Mouse (Mus musculus) heart, embryonic 14.5 days (tissue): ENCODE data around the gene Mecom. TPM values are rescaled to one million over a fixed set of nuclear protein-coding genes. Genes with fewer than 3 reads are reported as not detected.

Source experiments
- ATAC-seq: fragments of 200-750 bp; cut with Nextera tagmentation; 2 replicates; pipeline ENCODE4 v1.8.0; 2017; ENCODE audit warnings: low read depth, moderate TSS enrichment; ENCODE audit not compliant: insufficient number of reproducible peaks, insufficient read depth, low FRiP score
- H3K27ac ChIP-seq, 2 experiments: fragments of 200-500 bp in 1 of 2; fragments of 300-500 bp in 1 of 2; sonication (generic) in 1 of 2; replicated peaks in 1 of 2; 2 replicates each; pipeline ENCODE4 v1.5.1; 2012 to 2014; ENCODE audit warnings: low read depth in 2 of 2, low read length in 2 of 2, control low read depth in 1 of 2, mild to moderate bottlenecking in 1 of 2, mixed read lengths in 1 of 2; ENCODE audit not compliant: control insufficient read depth in 1 of 2, insufficient read depth in 1 of 2
- H3K27me3 ChIP-seq: fragments of 300-500 bp; sonication (generic); 2 replicates; pipeline ENCODE4 v1.6.1; 2014; ENCODE audit warnings: mild to moderate bottlenecking, low read length, control low read depth; ENCODE audit not compliant: control insufficient read depth, insufficient read depth
- H3K36me3 ChIP-seq: fragments of 300-500 bp; sonication (generic); 2 replicates; pipeline ENCODE4 v1.6.1; 2014; ENCODE audit warnings: mild to moderate bottlenecking, control low read depth, low read length, mixed read lengths; ENCODE audit not compliant: control insufficient read depth, insufficient read depth
- H3K4me1 ChIP-seq, 2 experiments: fragments of 200-500 bp in 1 of 2; fragments of 300-500 bp in 1 of 2; sonication (generic) in 1 of 2; 2 replicates each; pipeline ENCODE4 v1.6.1; 2012 to 2014; ENCODE audit warnings: low read length in 2 of 2, control low read depth in 1 of 2, mixed read lengths in 1 of 2; ENCODE audit not compliant: control insufficient read depth in 2 of 2, insufficient read depth in 2 of 2
- H3K4me2 ChIP-seq: fragments of 300-500 bp; sonication (generic); 2 replicates; pipeline ENCODE4 v1.6.1; 2014; ENCODE audit warnings: mild to moderate bottlenecking, low read length
- H3K4me3 ChIP-seq, 2 experiments: fragments of 200-500 bp in 1 of 2; fragments of 300-500 bp in 1 of 2; sonication (generic) in 1 of 2; 2 replicates each; pipeline ENCODE4 v1.5.1; 2012 to 2014; ENCODE audit warnings: low read length in 2 of 2, mild to moderate bottlenecking in 2 of 2, control low read depth in 1 of 2, low read depth in 1 of 2, moderate library complexity in 1 of 2; ENCODE audit not compliant: control insufficient read depth in 1 of 2, insufficient read depth in 1 of 2
- H3K9ac ChIP-seq: fragments of 300-500 bp; sonication (generic); 2 replicates; pipeline ENCODE4 v1.6.1; 2014; ENCODE audit warnings: mild to moderate bottlenecking, low read length
- H3K9me3 ChIP-seq: fragments of 300-500 bp; sonication (generic); 2 replicates; pipeline ENCODE4 v1.6.1; 2016; ENCODE audit warnings: low read length, control low read depth; ENCODE audit not compliant: control insufficient read depth
- WGBS: fragments of 180-500 bp; shearing (Covaris S2); extraction: QIAGEN DNeasy Blood & Tissue Kit; methylation state at CpG from one replicate; pipeline ENCODE4 v1.1.7; 2014; 5-methylcytosine and 5-hydroxymethylcytosine counted together
- polyA plus RNA-seq: library from polyadenylated mRNA; unstranded; fragments of >200 nt; fragmentation: Nextera tagmentation; extraction: Ambion mirVana; gene quantifications from 2 replicates; pipeline ENCODE4 v1.2.1, GENCODE M21; 2014

Mecom gene
- polyA plus RNA-seq, 1 experiment from 2014 or later, result 23.0 TPM

DNA sequence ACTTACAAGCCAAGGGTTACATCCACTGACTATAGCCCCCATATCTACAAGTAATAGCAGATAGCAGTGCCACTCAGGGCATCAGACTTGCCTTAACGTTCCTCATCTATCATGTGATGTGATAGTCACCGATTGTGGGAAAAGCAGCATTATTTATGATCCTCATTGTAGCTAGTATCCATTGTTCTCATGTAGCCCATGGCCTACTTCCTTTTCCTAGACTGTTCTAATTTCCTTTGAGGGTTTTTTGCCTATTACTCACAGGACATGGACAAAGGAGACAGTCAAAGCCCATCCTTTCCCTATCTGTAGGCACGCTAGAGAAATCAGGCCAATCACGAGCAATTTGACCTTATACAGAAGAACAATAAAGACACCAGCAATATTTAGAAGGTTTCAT is 203.7 kb downstream of the Mecom start:
- Histone ChIP-seq H3K27ac (no peak overlapping the region), H3K27me3 (no peaks in the 10 kb centered on the region), H3K4me3 (no peak overlapping the region), H3K9me3 (no peaks in the 10 kb centered on the region), H3K9ac (no peak overlapping the region), H3K4me2 (no peak overlapping the region), H3K36me3 (no peaks in the 10 kb centered on the region), H3K4me1 (0 out of 4 replicates have a peak, but pooled peaks cover 0 to 2% of the 10 kb centered on the region in 2 experiments)
- no peak for ATAC-seq
- WGBS, result 68% methylated on average over 4 of the region's 4 CpGs

DNA sequence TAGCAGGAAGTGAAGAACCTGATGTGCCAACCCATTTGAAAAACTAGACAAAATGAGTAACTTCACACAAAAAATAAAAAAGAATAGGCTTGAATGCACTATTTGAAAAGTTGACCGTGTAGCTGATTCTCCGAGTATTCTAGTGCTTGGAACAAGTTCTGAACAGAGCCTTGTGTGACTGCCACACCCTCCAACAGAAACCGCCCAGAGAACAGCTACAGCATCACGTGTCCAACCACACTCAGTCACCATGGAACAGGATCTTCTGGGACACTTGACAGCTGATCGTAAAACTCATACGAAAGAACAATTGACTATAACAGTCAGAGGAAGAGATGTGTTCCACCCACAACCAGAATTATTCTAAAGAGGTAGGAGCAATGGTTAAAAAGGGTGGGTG is 215.5 kb downstream of the Mecom start:
- H3K4me3 ChIP-seq, result no peak overlapping the region
- WGBS, result 85% methylated on average over 6 of the region's 6 CpGs
- H3K4me2 ChIP-seq, result no peak overlapping the region
- no peaks in the 10 kb centered on the region for H3K27me3 ChIP-seq
- no peak overlapping the region for H3K9ac ChIP-seq
- no peaks in the 10 kb centered on the region for H3K36me3 ChIP-seq
- H3K27ac ChIP-seq, result no peak overlapping the region
- no peak for ATAC-seq
- no peaks in the 10 kb centered on the region for H3K4me1 ChIP-seq
- no peaks in the 10 kb centered on the region for H3K9me3 ChIP-seq

DNA sequence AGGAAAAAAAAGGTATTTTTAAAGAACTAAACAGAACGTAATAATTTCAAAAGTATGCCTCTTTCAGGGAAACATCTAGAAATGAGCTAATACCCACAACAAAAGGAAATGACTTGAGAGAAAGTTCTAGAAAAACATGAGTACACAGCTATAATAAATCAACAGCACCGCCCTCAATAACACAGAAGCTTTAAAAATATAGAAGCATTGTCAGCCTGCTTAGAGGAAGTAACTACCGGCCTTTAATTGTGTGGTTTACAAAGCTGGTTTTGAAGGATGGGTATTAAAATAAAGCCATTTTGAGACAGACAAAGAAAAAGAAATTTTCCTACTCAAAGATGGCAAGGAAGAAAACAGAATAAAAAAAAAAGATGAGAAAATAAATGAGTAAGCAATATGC is 217.3 kb downstream of the Mecom start:
- no peak overlapping the region for H3K9ac ChIP-seq
- no peak overlapping the region for H3K4me2 ChIP-seq
- H3K27ac ChIP-seq, result no peak overlapping the region
- 88% methylated on average over 3 of the region's 3 CpGs for WGBS
- no peaks in the 10 kb centered on the region for H3K36me3 ChIP-seq
- no peak overlapping the region for H3K4me3 ChIP-seq
- no peak for ATAC-seq
- H3K4me1 ChIP-seq, result no peaks in the 10 kb centered on the region
- H3K9me3 ChIP-seq, result no peaks in the 10 kb centered on the region
- H3K27me3 ChIP-seq, result no peaks in the 10 kb centered on the region

DNA sequence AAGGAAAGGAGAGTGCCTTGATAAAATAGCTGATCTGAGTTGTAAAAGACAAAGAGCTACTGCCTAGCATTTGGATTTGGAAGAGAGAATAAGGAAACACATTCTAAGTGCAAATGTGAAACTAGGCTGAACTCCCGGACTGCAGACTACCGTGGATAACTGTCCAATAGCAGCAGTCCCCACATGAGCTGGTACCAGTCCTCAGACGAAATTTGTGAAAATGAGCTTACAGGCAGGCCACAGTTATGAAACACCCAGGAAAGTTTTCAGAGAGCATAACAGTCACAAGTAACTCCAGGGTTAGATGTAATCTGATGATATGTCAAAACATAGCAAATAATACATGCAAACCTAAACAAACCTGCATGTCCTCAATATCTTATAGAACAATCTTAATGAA is 217.8 kb downstream of the Mecom start:
- H3K4me2 ChIP-seq, result no peak overlapping the region
- H3K27me3 ChIP-seq, result no peaks in the 10 kb centered on the region
- H3K4me1 ChIP-seq, result no peaks in the 10 kb centered on the region
- H3K9me3 ChIP-seq, result no peaks in the 10 kb centered on the region
- no peak overlapping the region for H3K27ac ChIP-seq
- no peak for ATAC-seq
- H3K4me3 ChIP-seq, result no peak overlapping the region
- 66% methylated on average over 3 of the region's 3 CpGs for WGBS
- no peaks in the 10 kb centered on the region for H3K36me3 ChIP-seq
- H3K9ac ChIP-seq, result no peak overlapping the region

DNA sequence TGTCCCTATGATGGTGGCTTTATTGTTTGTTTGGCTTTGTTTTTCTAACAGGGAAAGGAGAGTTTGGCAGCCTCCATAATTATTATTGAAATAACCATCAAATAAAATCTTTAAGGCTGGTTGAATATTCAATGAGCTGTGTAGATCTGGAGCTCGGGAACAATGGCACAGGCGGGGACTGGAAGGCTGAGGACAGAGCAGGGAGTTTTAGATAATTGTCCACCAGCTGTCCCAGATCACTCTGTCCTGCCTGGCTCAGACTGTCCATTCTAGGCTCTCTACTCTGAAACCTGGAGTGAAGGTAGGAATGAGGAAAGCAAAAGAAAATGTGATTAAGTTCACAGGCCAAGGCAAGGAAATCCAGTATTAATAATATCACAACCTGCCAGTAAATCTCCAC is 232.9 kb downstream of the Mecom start:
- 62% methylated on average over 2 of the region's 2 CpGs for whole genome bisulfite sequencing
- H3K4me3 ChIP-seq, result no peak overlapping the region
- H3K9ac ChIP-seq, result no peak overlapping the region
- no peaks in the 10 kb centered on the region for H3K36me3 ChIP-seq
- H3K4me1 ChIP-seq, result no peaks in the 10 kb centered on the region; a peak in 1 of 4 replicates
- H3K27ac ChIP-seq, result no peak overlapping the region
- no peaks in the 10 kb centered on the region for H3K27me3 ChIP-seq
- H3K4me2 ChIP-seq, result no peak overlapping the region
- ATAC-seq, result no peak
- H3K9me3 ChIP-seq, result no peaks in the 10 kb centered on the region

DNA sequence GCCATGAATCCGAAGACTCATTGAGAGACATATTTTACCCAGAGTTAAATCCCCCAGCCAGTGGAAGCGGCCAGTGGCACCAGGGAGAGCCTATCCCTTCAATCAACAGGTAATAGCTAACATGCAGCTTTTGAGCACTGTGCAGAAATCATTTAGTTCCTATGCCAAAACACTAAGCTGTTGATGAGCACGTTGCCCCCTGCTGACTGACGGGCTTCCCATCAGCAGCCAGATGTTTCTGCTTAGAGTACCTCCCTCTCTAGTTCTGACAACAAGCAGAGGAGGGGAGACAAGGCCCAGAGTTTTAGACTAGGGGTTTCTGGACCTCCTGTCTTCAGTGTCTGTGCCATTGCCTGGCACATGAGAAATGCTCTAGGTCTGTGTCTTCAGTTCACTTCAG is 239.7 kb downstream of the Mecom start:
- Histone ChIP-seq H3K9me3 (no peaks in the 10 kb centered on the region), H3K27ac (no peak overlapping the region), H3K9ac (no peak overlapping the region), H3K4me1 (peaks cover 4 to 5% of the 10 kb centered on the region in 2 experiments; a peak in 2 of 4 replicates), H3K27me3 (no peaks in the 10 kb centered on the region), H3K4me3 (no peak overlapping the region), H3K4me2 (no peak overlapping the region), H3K36me3 (no peaks in the 10 kb centered on the region)
- ATAC-seq, result no peak
- WGBS, result 48% methylated on average over 4 of the region's 4 CpGs

DNA sequence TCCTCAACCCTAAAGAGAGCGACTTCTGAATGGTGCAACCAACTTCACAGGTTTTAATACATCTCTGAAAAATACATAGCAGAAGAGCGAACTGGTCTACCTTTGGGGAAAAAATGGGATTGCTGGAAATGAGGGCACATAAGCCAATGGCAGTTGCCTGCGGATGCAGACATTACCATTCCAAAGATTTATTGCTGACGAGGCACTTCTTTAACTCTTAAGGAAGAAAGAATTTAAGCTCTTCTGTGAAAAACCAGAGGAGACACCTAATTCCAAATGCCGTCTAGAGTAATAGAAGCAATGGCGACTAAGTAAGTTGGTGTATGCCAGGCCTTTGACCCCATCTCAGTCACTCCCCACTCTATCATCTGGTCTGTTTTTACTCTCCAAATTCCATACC is 240.2 kb downstream of the Mecom start:
- Histone ChIP-seq H3K36me3 (no peaks in the 10 kb centered on the region), H3K4me2 (no peak overlapping the region), H3K9me3 (no peaks in the 10 kb centered on the region), H3K27ac (no peak overlapping the region), H3K4me3 (no peak overlapping the region), H3K27me3 (no peaks in the 10 kb centered on the region), H3K9ac (no peak overlapping the region), H3K4me1 (peaks cover 4 to 5% of the 10 kb centered on the region in 2 experiments; a peak in 2 of 4 replicates)
- ATAC-seq, result no peak
- 80% methylated on average over 6 of the region's 6 CpGs for WGBS

DNA sequence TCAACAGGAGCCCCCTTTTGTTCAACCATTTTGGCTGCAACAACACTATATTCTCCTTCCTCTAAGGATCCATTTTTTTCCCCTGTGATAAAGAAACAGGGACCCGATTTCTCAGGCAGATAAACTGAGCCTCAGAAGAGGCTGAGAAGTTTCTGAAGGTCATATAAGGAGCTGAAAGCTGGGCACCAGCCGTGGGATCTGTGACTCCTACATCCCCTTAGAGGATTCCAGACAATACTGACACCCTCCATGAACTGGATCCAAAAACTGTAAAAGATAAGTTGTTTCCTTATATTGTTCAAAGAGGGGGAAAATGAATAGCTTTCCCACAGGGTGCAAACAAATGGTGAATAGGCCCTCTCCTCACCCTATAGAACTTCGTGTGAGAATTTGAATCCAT is 241.7 kb downstream of the Mecom start:
- 0 out of 2 replicates have a peak, but pooled peaks have one; percentile 26 for ATAC-seq
- WGBS, result 41% methylated on average over 3 of the region's 3 CpGs

More for the DNA sequence above, 241.7 kb downstream of the Mecom start:
- no peaks in the 10 kb centered on the region for H3K27me3 ChIP-seq
- H3K36me3 ChIP-seq, result no peaks in the 10 kb centered on the region
- H3K4me3 ChIP-seq, result no peak overlapping the region
- no peak overlapping the region for H3K4me2 ChIP-seq
- H3K27ac ChIP-seq, result peak overlapping the region; percentile 5 to 42; a peak in 1 of 4 replicates
- H3K9me3 ChIP-seq, result no peaks in the 10 kb centered on the region
- peaks cover 4 to 5% of the 10 kb centered on the region in 2 experiments; a peak in 2 of 4 replicates for H3K4me1 ChIP-seq
- no peak overlapping the region for H3K9ac ChIP-seq
